Mouse (Mus musculus) midbrain, embryonic 16.5 days (tissue): ENCODE data around the gene Dnajc30. TPM values are rescaled to one million over a fixed set of nuclear protein-coding genes. Genes with fewer than 3 reads are reported as not detected.

Source experiments
- ATAC-seq: fragments of 200-750 bp; cut with Nextera tagmentation; 2 replicates; pipeline ENCODE4 v1.8.0; 2017; ENCODE audit warnings: moderate TSS enrichment
- H3K27ac ChIP-seq: fragments of 300-500 bp; sonication (generic); 2 replicates; pipeline ENCODE4 v1.5.1; 2014; ENCODE audit warnings: mild to moderate bottlenecking, low read length, mixed read lengths
- H3K27me3 ChIP-seq: fragments of 300-500 bp; sonication (generic); 2 replicates; pipeline ENCODE4 v1.6.1; 2014; ENCODE audit warnings: low read depth, low read length, mixed read lengths; ENCODE audit not compliant: control insufficient read depth, insufficient read depth
- H3K36me3 ChIP-seq: fragments of 300-500 bp; sonication (generic); 2 replicates; pipeline ENCODE4 v1.6.1; 2014; ENCODE audit warnings: mild to moderate bottlenecking, low read length, moderate library complexity, mixed read lengths; ENCODE audit not compliant: control insufficient read depth, insufficient read depth
- H3K4me1 ChIP-seq: fragments of 300-500 bp; sonication (generic); 2 replicates; pipeline ENCODE4 v1.6.1; 2014; ENCODE audit warnings: mild to moderate bottlenecking, low read length, mixed read lengths; ENCODE audit not compliant: control insufficient read depth, insufficient read depth
- H3K4me2 ChIP-seq: fragments of 300-500 bp; sonication (generic); 2 replicates; pipeline ENCODE4 v1.6.1; 2014; ENCODE audit warnings: mild to moderate bottlenecking, low read length, mixed read lengths
- H3K4me3 ChIP-seq: fragments of 300-500 bp; sonication (generic); 2 replicates; pipeline ENCODE4 v1.5.1; 2014; ENCODE audit warnings: low read depth, mild to moderate bottlenecking, low read length, moderate library complexity, mixed read lengths
- H3K9ac ChIP-seq: fragments of 300-500 bp; sonication (generic); 2 replicates; pipeline ENCODE4 v1.6.1; 2014; ENCODE audit warnings: low read depth, low read length, mixed read lengths
- H3K9me3 ChIP-seq: fragments of 300-500 bp; sonication (generic); replicated peaks from 2 replicates; pipeline ENCODE4 v1.6.1; 2014; ENCODE audit warnings: mild to moderate bottlenecking, low read length, mixed read lengths; ENCODE audit not compliant: control insufficient read depth, poor library complexity, severe bottlenecking
- WGBS: fragments of 180-500 bp; shearing (Covaris S2); extraction: QIAGEN DNeasy Blood & Tissue Kit; methylation state at CpG from one replicate; pipeline ENCODE4 v1.1.7; 2014; 5-methylcytosine and 5-hydroxymethylcytosine counted together
- polyA plus RNA-seq: library from polyadenylated mRNA; unstranded; fragments of >200 nt; fragmentation: Nextera tagmentation; extraction: Ambion mirVana; gene quantifications from 2 replicates; pipeline ENCODE4 v1.2.1, GENCODE M21; 2015

Dnajc30 gene
- polyA plus RNA-seq, 1 experiment from 2014 or later: 49.6 TPM

DNA sequence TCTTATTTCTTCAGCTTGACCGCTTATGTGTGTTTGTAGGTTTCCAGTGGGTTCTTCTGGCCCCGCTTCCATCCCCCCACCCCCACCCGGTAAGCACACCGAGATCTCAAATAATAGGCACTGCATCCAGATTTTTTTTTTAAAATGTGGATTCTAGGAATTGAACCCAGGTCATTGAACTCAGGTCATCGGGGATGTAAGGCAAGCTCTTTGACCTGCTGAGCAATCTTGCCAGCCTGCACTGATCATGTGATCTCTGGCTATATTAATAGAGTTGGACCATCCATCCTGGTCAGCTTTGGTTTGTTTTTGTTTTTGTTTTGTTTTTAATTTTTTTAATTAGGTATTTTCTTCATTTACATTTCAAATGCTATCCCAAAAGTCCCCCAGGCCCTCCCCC lies 31.4 kb upstream of the Dnajc30 start:
- H3K9me3 ChIP-seq: no peaks in the 10 kb centered on the region
- no peaks in the 10 kb centered on the region for H3K36me3 ChIP-seq
- WGBS: 92% methylated on average over 5 of the region's 5 CpGs
- H3K4me3 ChIP-seq: no peak overlapping the region
- no peak overlapping the region for H3K27ac ChIP-seq
- no peak overlapping the region for H3K4me2 ChIP-seq
- H3K4me1 ChIP-seq: peaks cover 3% of the 10 kb centered on the region; the same call in 1 of the 2 replicates
- no peak for ATAC-seq
- H3K27me3 ChIP-seq: no peaks in the 10 kb centered on the region
- H3K9ac ChIP-seq: no peak overlapping the region

GRCm38 (mm10) chr5:135034593-135034992 lies 29.4 kb upstream of the Dnajc30 start:
- Histone ChIP-seq H3K27ac (no peak overlapping the region), H3K4me3 (no peak overlapping the region), H3K9me3 (no peaks in the 10 kb centered on the region), H3K4me2 (no peak overlapping the region), H3K4me1 (no peaks in the 10 kb centered on the region), H3K36me3 (peaks cover 8% of the 10 kb centered on the region; the same call in 1 of the 2 replicates), H3K9ac (no peak overlapping the region), H3K27me3 (no peaks in the 10 kb centered on the region)
- ATAC-seq: no peak
- 100% methylated on average over 2 of the region's 2 CpGs for WGBS

DNA sequence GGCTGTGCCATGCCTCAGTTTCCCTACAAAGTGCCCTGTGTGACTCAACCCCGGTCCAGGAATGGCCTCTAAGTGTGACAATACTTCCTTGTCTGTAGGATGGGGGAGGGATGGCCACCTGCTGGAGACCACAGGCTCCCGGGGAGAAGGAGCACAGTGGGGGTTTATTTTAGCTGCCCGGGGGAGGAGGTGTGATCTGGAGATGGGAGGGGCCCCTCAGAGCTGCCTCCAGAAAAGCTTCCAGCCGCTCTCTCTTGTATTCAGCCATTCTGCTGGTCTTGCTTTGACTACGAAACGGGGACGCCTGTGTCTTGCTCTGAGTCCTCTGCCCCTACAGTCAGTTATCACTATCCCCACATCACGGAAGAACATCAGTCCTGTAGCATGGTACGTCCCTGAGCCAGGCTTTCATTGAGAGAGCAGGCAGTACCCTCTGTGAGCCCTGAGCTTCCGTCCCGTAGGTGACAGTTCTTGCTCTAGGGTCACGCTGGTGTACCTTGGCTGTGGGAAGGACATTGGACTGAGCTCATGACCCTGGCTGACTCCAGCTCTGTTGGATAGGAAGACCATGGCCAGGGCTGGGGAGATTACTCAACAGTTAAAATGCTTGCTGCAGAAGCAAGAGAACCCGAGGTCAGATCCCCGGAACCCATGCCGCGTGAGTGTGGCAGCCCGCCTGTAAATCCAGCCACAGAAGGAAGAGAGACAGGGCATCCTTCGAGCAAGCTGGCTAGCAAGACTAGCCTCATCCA lies 28.2 kb upstream of the Dnajc30 start:
- WGBS: 66% methylated on average over 18 of the region's 18 CpGs

GRCm38 (mm10) chr5:135037946-135038345 lies 26.1 kb upstream of the Dnajc30 start:
- 100% methylated on average over 3 of the region's 3 CpGs for WGBS
- H3K9me3 ChIP-seq: no peaks in the 10 kb centered on the region
- H3K27me3 ChIP-seq: no peaks in the 10 kb centered on the region

More for the DNA sequence above, 28.2 kb upstream of the Dnajc30 start:
- H3K27ac ChIP-seq: no peak overlapping the region
- no peaks in the 10 kb centered on the region for H3K27me3 ChIP-seq
- no peak overlapping the region for H3K4me3 ChIP-seq
- H3K36me3 ChIP-seq: peaks cover 8% of the 10 kb centered on the region; the same call in 1 of the 2 replicates
- H3K9me3 ChIP-seq: no peaks in the 10 kb centered on the region
- no peak overlapping the region for H3K9ac ChIP-seq
- no peaks in the 10 kb centered on the region for H3K4me1 ChIP-seq
- H3K4me2 ChIP-seq: no peak overlapping the region
- ATAC-seq: no peak

DNA sequence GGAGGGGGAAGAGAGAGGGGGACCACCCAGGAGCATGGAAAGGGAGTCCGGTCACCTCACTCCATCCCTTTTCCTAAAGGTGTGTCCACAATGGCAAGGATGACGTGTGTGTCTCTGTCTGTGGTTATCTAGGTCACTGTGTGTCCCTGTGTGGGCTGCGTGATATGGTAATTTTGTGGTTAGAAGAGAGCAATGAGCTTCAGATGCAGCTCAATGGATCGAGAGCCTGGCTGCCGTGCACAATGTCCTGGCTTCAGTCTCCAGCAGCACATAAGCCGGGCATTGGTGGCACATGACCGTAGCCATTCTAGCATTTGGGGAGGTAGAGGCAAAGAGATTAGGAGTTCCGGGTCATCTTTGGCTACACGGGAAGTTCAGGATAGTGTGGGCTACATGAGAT lies 24.5 kb upstream of the Dnajc30 start:
- H3K27ac ChIP-seq: no peak overlapping the region
- H3K9ac ChIP-seq: no peak overlapping the region
- no peak overlapping the region for H3K4me2 ChIP-seq
- peaks cover 10% of the 10 kb centered on the region for H3K36me3 ChIP-seq
- H3K4me1 ChIP-seq: no peaks in the 10 kb centered on the region
- ATAC-seq: no peak
- no peaks in the 10 kb centered on the region for H3K9me3 ChIP-seq
- H3K4me3 ChIP-seq: no peak overlapping the region
- H3K27me3 ChIP-seq: no peaks in the 10 kb centered on the region
- 87% methylated on average over 9 of the region's 9 CpGs for WGBS

More at GRCm38 (mm10) chr5:135037946-135038345, 26.1 kb upstream of the Dnajc30 start:
- Histone ChIP-seq H3K27ac (no peak overlapping the region), H3K4me1 (no peaks in the 10 kb centered on the region), H3K4me3 (no peak overlapping the region), H3K9ac (no peak overlapping the region), H3K4me2 (no peak overlapping the region), H3K36me3 (peaks cover 8% of the 10 kb centered on the region; the same call in 1 of the 2 replicates)
- no peak for ATAC-seq

- no peak overlapping the region for H3K9ac ChIP-seq
- no peak overlapping the region for H3K27ac ChIP-seq
- no peaks in the 10 kb centered on the region for H3K27me3 ChIP-seq
- peaks cover 14% of the 10 kb centered on the region for H3K36me3 ChIP-seq
- WGBS: 50% methylated on average over 6 of the region's 6 CpGs
- no peak overlapping the region for H3K4me3 ChIP-seq
- H3K9me3 ChIP-seq: no peaks in the 10 kb centered on the region
- H3K4me1 ChIP-seq: no peaks in the 10 kb centered on the region
- no peak for ATAC-seq
- H3K4me2 ChIP-seq: no peak overlapping the region
These were observed 23.9 kb upstream of the Dnajc30 start for GRCm38 (mm10) chr5:135040059-135040458.

GRCm38 (mm10) chr5:135040777-135041176 lies 23.2 kb upstream of the Dnajc30 start:
- H3K9ac ChIP-seq: no peak overlapping the region
- ATAC-seq: no peak
- H3K4me3 ChIP-seq: no peak overlapping the region
- H3K27ac ChIP-seq: no peak overlapping the region
- no peak overlapping the region for H3K4me2 ChIP-seq
- no peaks in the 10 kb centered on the region for H3K9me3 ChIP-seq
- H3K27me3 ChIP-seq: no peaks in the 10 kb centered on the region
- peaks cover 18% of the 10 kb centered on the region for H3K36me3 ChIP-seq
- H3K4me1 ChIP-seq: no peaks in the 10 kb centered on the region
- 76% methylated on average over 11 of the region's 11 CpGs for WGBS

- H3K4me1 ChIP-seq: no peaks in the 10 kb centered on the region
- H3K4me3 ChIP-seq: no peak overlapping the region
- H3K27ac ChIP-seq: no peak overlapping the region
- WGBS: 27% methylated on average over 21 of the region's 21 CpGs
- H3K36me3 ChIP-seq: peaks cover 21% of the 10 kb centered on the region
- H3K9ac ChIP-seq: no peak overlapping the region
- H3K9me3 ChIP-seq: no peaks in the 10 kb centered on the region
- H3K27me3 ChIP-seq: no peaks in the 10 kb centered on the region
- no peak overlapping the region for H3K4me2 ChIP-seq
- no peak for ATAC-seq
These were observed 21.8 kb upstream of the Dnajc30 start for GRCm38 (mm10) chr5:135042105-135042788.

GRCm38 (mm10) chr5:135044575-135044974 lies 19.4 kb upstream of the Dnajc30 start:
- Histone ChIP-seq H3K27me3 (no peaks in the 10 kb centered on the region), H3K4me2 (no peak overlapping the region), H3K4me1 (no peaks in the 10 kb centered on the region), H3K36me3 (peaks cover 13% of the 10 kb centered on the region), H3K27ac (no peak overlapping the region), H3K9me3 (no peaks in the 10 kb centered on the region), H3K9ac (no peak overlapping the region), H3K4me3 (no peak overlapping the region)
- 92% methylated on average over 3 of the region's 3 CpGs for WGBS
- no peak for ATAC-seq
